Mouse (Mus musculus) hindbrain, embryonic 12.5 days (tissue): ENCODE measurements around the gene Rbks. TPM values are rescaled to one million over a fixed set of nuclear protein-coding genes. Genes with fewer than 3 reads are reported as not detected.
"Not testable (repeated sequence)": the region's sequence is repeated elsewhere in the genome, so short reads cannot be mapped to it uniquely, and the experiment has no call there.

Experiments used
- ATAC-seq: fragments of 200-750 bp; cut with Nextera tagmentation; 2 replicates; pipeline ENCODE4 v1.8.0; 2017; ENCODE audit warnings: moderate TSS enrichment; ENCODE audit not compliant: low FRiP score
- H3K27ac ChIP-seq: fragments of 300-500 bp; sonication (generic); 2 replicates; pipeline ENCODE4 v1.5.1; 2016; ENCODE audit warnings: mild to moderate bottlenecking
- H3K27me3 ChIP-seq: fragments of 300-500 bp; sonication (generic); 2 replicates; pipeline ENCODE4 v1.6.1; 2016; ENCODE audit warnings: mild to moderate bottlenecking
- H3K36me3 ChIP-seq: fragments of 300-500 bp; sonication (generic); 2 replicates; pipeline ENCODE4 v1.6.1; 2016; ENCODE audit warnings: mild to moderate bottlenecking
- H3K4me1 ChIP-seq: fragments of 300-500 bp; sonication (generic); 2 replicates; pipeline ENCODE4 v1.6.1; 2016
- H3K4me2 ChIP-seq: fragments of 300-500 bp; sonication (generic); replicated peaks from 2 replicates; pipeline ENCODE4 v1.6.1; 2016; ENCODE audit warnings: mild to moderate bottlenecking
- H3K4me3 ChIP-seq: fragments of 300-500 bp; sonication (generic); 2 replicates; pipeline ENCODE4 v1.5.1; 2016; ENCODE audit warnings: mild to moderate bottlenecking
- H3K9ac ChIP-seq: fragments of 300-500 bp; sonication (generic); 2 replicates; pipeline ENCODE4 v1.6.1; 2016; ENCODE audit warnings: mild to moderate bottlenecking, moderate library complexity
- H3K9me3 ChIP-seq: fragments of 300-500 bp; sonication (generic); replicated peaks from 2 replicates; pipeline ENCODE4 v1.6.1; 2016; ENCODE audit warnings: mild to moderate bottlenecking
- WGBS: fragments of 180-500 bp; shearing (Covaris S2); methylation state at CpG from one replicate; pipeline ENCODE4 v1.1.7; 2016; 5-methylcytosine and 5-hydroxymethylcytosine counted together
- microRNA-seq: library from miRNA; unstranded; fragments of <30 nt; microRNA quantifications from one replicate; pipeline ENCODE4, GENCODE M21; 2017
- polyA plus RNA-seq: library from polyadenylated mRNA; unstranded; fragments of >200 nt; fragmentation: Nextera tagmentation; extraction: Ambion mirVana; gene quantifications from 2 replicates; pipeline ENCODE4 v1.2.1, GENCODE M21; 2016

The Rbks gene
- polyA plus RNA-seq, 1 experiment from 2014 or later, result 1.8 TPM

DNA sequence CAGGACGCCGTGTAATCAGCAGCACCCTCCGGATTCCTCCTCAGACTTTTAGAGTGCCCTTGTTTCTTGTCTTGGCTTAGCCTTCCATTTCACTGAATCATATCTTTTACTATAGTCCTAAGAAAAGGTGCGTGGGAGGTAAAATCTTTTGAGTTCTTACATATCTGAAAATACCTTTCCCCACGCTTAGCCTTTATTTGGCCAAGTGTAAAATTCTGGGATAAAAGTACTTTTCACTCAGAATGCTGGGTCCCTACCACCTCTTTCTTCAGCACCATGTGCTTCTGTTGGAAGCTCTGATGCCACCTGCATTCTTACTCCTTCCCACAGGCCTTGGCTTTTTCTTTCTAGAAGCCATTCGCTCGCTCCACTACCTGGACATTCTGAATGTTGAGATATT is 106.3 kb downstream of the Rbks start:
- Histone ChIP-seq H3K4me2 (no peak overlapping the region), H3K9me3 (no peaks in the 10 kb centered on the region), H3K9ac (no peak overlapping the region), H3K4me3 (no peak overlapping the region), H3K27ac (no peak overlapping the region), H3K27me3 (peaks cover 5% of the 10 kb centered on the region; the same call in 1 of the 2 replicates), H3K4me1 (0 out of 2 replicates have a peak, but pooled peaks cover 3% of the 10 kb centered on the region), H3K36me3 (no peaks in the 10 kb centered on the region)
- WGBS, result 92% methylated on average over 7 of the region's 7 CpGs
- ATAC-seq, result no peak

DNA sequence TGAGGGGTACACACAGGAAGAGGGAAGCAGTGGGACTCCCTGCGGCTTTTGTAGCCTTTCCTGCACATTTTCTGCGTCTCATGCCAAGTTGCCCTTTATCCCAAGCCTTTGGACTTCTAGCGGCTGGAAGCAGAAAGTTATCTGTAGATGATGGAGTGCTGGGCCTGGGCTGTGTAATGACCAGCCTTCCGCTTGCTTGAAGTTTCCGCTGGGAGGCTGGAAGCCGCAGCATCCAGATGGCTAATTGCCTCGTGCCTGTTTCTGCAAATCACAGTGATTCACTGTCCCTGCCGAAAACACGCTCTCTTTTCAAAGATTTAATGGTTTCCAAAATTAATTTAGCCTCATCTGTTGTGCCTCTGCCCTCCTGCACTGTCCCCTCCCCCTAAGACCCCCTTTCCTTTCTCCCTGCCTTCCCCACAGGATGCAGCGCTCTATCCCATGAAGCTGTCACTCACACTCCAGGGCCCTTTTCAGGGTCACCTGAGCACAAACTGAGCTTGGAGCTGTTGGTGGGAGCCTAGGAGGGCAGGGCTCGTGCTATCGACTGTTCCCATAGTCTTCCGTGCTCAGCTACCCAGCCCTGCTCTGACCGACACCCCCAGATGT is 107.6 kb downstream of the Rbks start:
- Histone ChIP-seq H3K4me1 (0 out of 2 replicates have a peak, but pooled peaks cover 3% of the 10 kb centered on the region), H3K4me3 (no peak overlapping the region), H3K27ac (no peak overlapping the region), H3K9me3 (no peaks in the 10 kb centered on the region), H3K27me3 (no peaks in the 10 kb centered on the region), H3K9ac (no peak overlapping the region), H3K36me3 (no peaks in the 10 kb centered on the region), H3K4me2 (no peak overlapping the region)
- ATAC-seq, result no peak
- WGBS, result 69% methylated on average over 14 of the region's 14 CpGs

- H3K4me2 ChIP-seq, H3K4me3 ChIP-seq, H3K9ac ChIP-seq, H3K36me3 ChIP-seq, H3K4me1 ChIP-seq, H3K27me3 ChIP-seq, H3K9me3 ChIP-seq, H3K27ac ChIP-seq, ATAC-seq: not testable (repeated sequence)
- WGBS, result 88% methylated on average over 8 of the region's 8 CpGs
Measured at GRCm38 (mm10) chr5:31588672-31589071, 108.8 kb downstream of the Rbks start.

DNA sequence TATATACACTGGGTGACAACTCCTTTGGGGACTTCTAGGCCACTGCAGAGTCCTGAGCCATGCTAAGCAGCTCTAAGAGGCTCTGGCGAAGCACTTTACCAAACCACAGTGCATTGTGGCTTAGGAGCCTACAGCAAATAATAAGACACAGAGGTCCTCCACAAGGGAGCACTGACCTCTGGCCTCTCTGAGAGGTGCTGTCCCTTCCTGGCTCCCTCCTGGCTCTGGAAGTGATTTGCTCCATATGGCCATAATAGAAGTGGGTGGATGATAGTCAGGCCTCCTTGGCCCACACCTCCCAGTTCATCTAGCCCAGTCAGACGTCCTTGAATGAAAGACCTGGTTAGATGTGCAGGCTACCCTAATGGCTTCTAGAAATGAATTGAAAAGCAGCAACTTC is 109.4 kb downstream of the Rbks start:
- H3K4me3 ChIP-seq, result no peak overlapping the region
- H3K9me3 ChIP-seq, result no peaks in the 10 kb centered on the region
- H3K27me3 ChIP-seq, result no peaks in the 10 kb centered on the region
- no peak overlapping the region for H3K9ac ChIP-seq
- ATAC-seq, result no peak
- no peak overlapping the region for H3K4me2 ChIP-seq
- H3K36me3 ChIP-seq, result no peaks in the 10 kb centered on the region
- H3K4me1 ChIP-seq, result 0 out of 2 replicates have a peak, but pooled peaks cover 3% of the 10 kb centered on the region
- WGBS, result 56% methylated on average over 2 of the region's 2 CpGs
- H3K27ac ChIP-seq, result no peak overlapping the region

- Histone ChIP-seq H3K27me3 (no peaks in the 10 kb centered on the region), H3K9me3 (no peaks in the 10 kb centered on the region), H3K9ac (no peak overlapping the region), H3K4me3 (no peak overlapping the region), H3K27ac (no peak overlapping the region), H3K36me3 (no peaks in the 10 kb centered on the region), H3K4me2 (no peak overlapping the region), H3K4me1 (0 out of 2 replicates have a peak, but pooled peaks cover 3% of the 10 kb centered on the region)
- no peak for ATAC-seq
- 95% methylated on average over 4 of the region's 4 CpGs for WGBS
Measured at GRCm38 (mm10) chr5:31585526-31585925, 111.9 kb downstream of the Rbks start.

DNA sequence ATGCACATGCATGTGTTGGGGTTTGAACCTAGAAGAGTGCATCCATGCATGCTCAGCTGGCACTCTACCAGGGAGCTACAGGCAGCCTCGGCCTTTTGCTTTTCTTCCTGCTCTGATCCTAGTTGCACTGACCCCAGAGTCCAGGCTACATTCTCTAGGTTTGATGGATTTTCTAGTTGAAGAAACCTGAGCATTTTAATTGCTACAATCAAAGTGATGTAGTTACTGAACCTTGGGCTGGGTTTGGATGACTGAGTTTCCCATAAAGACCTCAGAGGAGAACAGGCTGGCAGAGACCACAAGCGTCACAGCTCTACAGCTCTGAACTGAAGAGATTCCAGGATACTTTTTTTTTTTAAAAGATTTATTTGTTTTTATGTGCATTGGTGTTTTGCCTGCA is 114.2 kb downstream of the Rbks start:
- no peaks in the 10 kb centered on the region for H3K9me3 ChIP-seq
- no peak for ATAC-seq
- H3K27ac ChIP-seq, result no peak overlapping the region
- H3K4me1 ChIP-seq, result no peaks in the 10 kb centered on the region
- no peak overlapping the region for H3K4me3 ChIP-seq
- no peaks in the 10 kb centered on the region for H3K27me3 ChIP-seq
- no peak overlapping the region for H3K9ac ChIP-seq
- no peaks in the 10 kb centered on the region for H3K36me3 ChIP-seq
- H3K4me2 ChIP-seq, result no peak overlapping the region
- 75% methylated on average over 2 of the region's 2 CpGs for WGBS

- Histone ChIP-seq H3K9me3 (no peaks in the 10 kb centered on the region), H3K4me1 (no peaks in the 10 kb centered on the region), H3K4me2 (no peak overlapping the region), H3K4me3 (no peak overlapping the region), H3K27ac (no peak overlapping the region), H3K27me3 (no peaks in the 10 kb centered on the region), H3K9ac (no peak overlapping the region), H3K36me3 (no peaks in the 10 kb centered on the region)
- ATAC-seq, result no peak
- WGBS, result 76% methylated on average over 3 of the region's 3 CpGs
Measured at GRCm38 (mm10) chr5:31581932-31582331, 115.5 kb downstream of the Rbks start.

GRCm38 (mm10) chr5:31581263-31581662 is 116.2 kb downstream of the Rbks start:
- H3K4me3 ChIP-seq, result no peak overlapping the region
- no peaks in the 10 kb centered on the region for H3K27me3 ChIP-seq
- H3K36me3 ChIP-seq, result no peaks in the 10 kb centered on the region
- 81% methylated on average over 6 of the region's 6 CpGs for WGBS
- ATAC-seq, result no peak
- no peaks in the 10 kb centered on the region for H3K4me1 ChIP-seq
- H3K9ac ChIP-seq, result no peak overlapping the region
- no peaks in the 10 kb centered on the region for H3K9me3 ChIP-seq
- H3K27ac ChIP-seq, result no peak overlapping the region
- no peak overlapping the region for H3K4me2 ChIP-seq

GRCm38 (mm10) chr5:31576539-31576975 is 120.9 kb downstream of the Rbks start:
- no peak for ATAC-seq
- no peak overlapping the region for H3K4me2 ChIP-seq
- no peak overlapping the region for H3K27ac ChIP-seq
- no peaks in the 10 kb centered on the region; the same call in 1 of the 2 replicates for H3K36me3 ChIP-seq
- no peaks in the 10 kb centered on the region for H3K27me3 ChIP-seq
- H3K9ac ChIP-seq, result no peak overlapping the region
- WGBS, result 61% methylated on average over 6 of the region's 7 CpGs
- H3K9me3 ChIP-seq, result no peaks in the 10 kb centered on the region
- H3K4me1 ChIP-seq, result peaks cover 1% of the 10 kb centered on the region; the same call in 1 of the 2 replicates
- no peak overlapping the region for H3K4me3 ChIP-seq

Small RNAs within 50 kb of the gene (microRNA-seq; reads per million reads assigned to microRNA genes)
- not detected for gene Mir3473e

Other genes with a start within 250 kb of the Rbks start
- 97.4 and 101 TPM in 2 replicates for gene Zfp512, start 245.2 kb downstream of the Rbks start, polyA plus RNA-seq
- not detected in 2 replicates for gene 4930548H24Rik, start 211.9 kb downstream of the Rbks start, polyA plus RNA-seq
- gene Gpn1, start 202.9 kb downstream of the Rbks start, polyA plus RNA-seq, result 68.5 and 80.6 TPM in 2 replicates
- gene Slc4a1ap, start 170.6 kb downstream of the Rbks start, polyA plus RNA-seq, result 35.2 and 40.1 TPM in 2 replicates
- 28.5 and 34.1 TPM in 2 replicates for gene Supt7l, start 169.8 kb downstream of the Rbks start, polyA plus RNA-seq
- gene Mrpl33, start 100.7 kb downstream of the Rbks start, polyA plus RNA-seq, result 193 and 201 TPM in 2 replicates
- gene Babam2, start 57 bp upstream of the Rbks start, polyA plus RNA-seq, result 42.9 and 45.2 TPM in 2 replicates